In the genomic region with DNA sequence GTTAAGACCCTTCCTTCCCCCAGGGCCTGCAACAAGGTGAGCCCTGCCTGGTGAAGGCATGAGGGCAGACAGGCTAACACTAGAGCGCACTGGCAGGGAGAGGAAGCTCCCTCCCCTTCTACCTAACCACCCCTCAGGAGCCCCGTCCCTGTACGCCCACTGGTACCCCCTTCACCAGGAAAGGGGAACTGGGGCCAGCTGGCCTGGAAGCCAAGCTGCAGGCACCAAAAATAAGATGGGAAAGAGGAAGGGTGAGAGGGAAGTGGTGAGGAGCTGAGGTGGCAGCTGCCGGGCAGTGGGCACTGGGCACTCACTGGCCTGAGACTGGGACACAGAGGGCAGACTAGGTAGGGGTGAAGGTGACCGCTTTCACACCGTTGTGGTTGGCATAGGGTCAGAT, we compare ENCODE assay signal across 10 mouse cellular contexts. TPM values are rescaled to one million over a fixed set of nuclear protein-coding genes. Genes with fewer than 3 reads are reported as not detected.
A peak's percentile ranks its signal among the peaks of the same experiment; 100 is the strongest.
DNase-seq lines count a peak whose midpoint lies in the region; ATAC-seq lines count a peak whose summit lies in the region.
"Had no signal": no experiment of that assay in that cellular context is flagged by ENCODE, and none has a peak within 500 bp of the region (broad histone marks: within the 10 kb centered on the region; RNA-seq: fewer than 3 reads in every experiment).

No protein-coding gene starts in this region.

- ATAC-seq in hindbrain, embryonic 14.5 days (ENCODE audit: low FRiP score), result no peak

- peaks cover 12% of the 10 kb centered on the region for H3K4me1 ChIP-seq in hindbrain, embryonic 10.5 days (replicated peaks)
- no peaks in the 10 kb centered on the region for H3K4me1 ChIP-seq in hindbrain, embryonic 14.5 days (replicated peaks; ENCODE audit: control insufficient read depth, insufficient read depth, low read length)
- H3K4me1 ChIP-seq in brown adipose tissue, adult 24 weeks (ENCODE audit: control insufficient read depth, insufficient read depth, insufficient read length, low read length), result no peaks in the 10 kb centered on the region
- H3K4me1 ChIP-seq: hindbrain, embryonic 15.5 days had no signal

- no peaks in the 10 kb centered on the region for H3K27me3 ChIP-seq in hindbrain, embryonic 10.5 days (ENCODE audit: insufficient read depth, poor library complexity, severe bottlenecking)
- H3K27me3 ChIP-seq in hindbrain, embryonic 14.5 days (ENCODE audit: control insufficient read depth, insufficient read depth, low read length), result no peaks in the 10 kb centered on the region
- H3K27me3 ChIP-seq: hindbrain, embryonic 15.5 days had no signal

- peak overlapping the region; percentile 13; the same call in 1 of the 2 replicates for H3K27ac ChIP-seq in hindbrain, embryonic 10.5 days
- no peak overlapping the region for H3K27ac ChIP-seq in hindbrain, embryonic 14.5 days
- peak overlapping the region; percentile 58 for H3K27ac ChIP-seq in brown adipose tissue, adult 24 weeks (replicated peaks; ENCODE audit: low read depth, low read length)
- H3K27ac ChIP-seq: hindbrain, embryonic 15.5 days had no signal

- no peak for DNase-seq in hindbrain, embryonic 10.5 days (ENCODE audit: low spot score)
- DNase-seq in hindbrain, embryonic 14.5 days (ENCODE audit: low spot score), result no peak
- DNase-seq in 416B (ENCODE audit: low read depth), result peak; percentile 38
- DNase-seq in lung, postnatal 36 days, result peak; percentile 56
- no peak for DNase-seq in retina, embryonic 14.5 days (ENCODE audit: low spot score)
- no peak for DNase-seq in ovary, postnatal 36 days (ENCODE audit: low spot score)
- DNase-seq in cerebellum, postnatal 10 days, result no peak
- DNase-seq: kidney, postnatal 14 days had no signal

- no peak overlapping the region for H3K4me3 ChIP-seq in hindbrain, embryonic 10.5 days
- no peak overlapping the region for H3K4me3 ChIP-seq in hindbrain, embryonic 14.5 days (replicated peaks; ENCODE audit: low read length)
- H3K4me3 ChIP-seq in brown adipose tissue, adult 24 weeks (ENCODE audit: insufficient read depth, low read depth, low read length), result peak overlapping the region; percentile 42
- H3K4me3 ChIP-seq: hindbrain, embryonic 15.5 days had no signal

- WGBS in hindbrain, embryonic 10.5 days, result 88% methylated on average over 6 of the region's 6 CpGs
- 85% methylated on average over 6 of the region's 6 CpGs for WGBS in hindbrain, embryonic 14.5 days

- no peaks in the 10 kb centered on the region for H3K36me3 ChIP-seq in hindbrain, embryonic 10.5 days
- H3K36me3 ChIP-seq in hindbrain, embryonic 14.5 days (replicated peaks; ENCODE audit: control insufficient read depth, insufficient read depth), result no peaks in the 10 kb centered on the region
- H3K36me3 ChIP-seq: hindbrain, embryonic 15.5 days had no signal

- no peak overlapping the region for H3K4me2 ChIP-seq in hindbrain, embryonic 14.5 days (replicated peaks)
- H3K4me2 ChIP-seq: hindbrain, embryonic 15.5 days had no signal

- no peaks in the 10 kb centered on the region for H3K9me3 ChIP-seq in hindbrain, embryonic 10.5 days
- no peaks in the 10 kb centered on the region for H3K9me3 ChIP-seq in hindbrain, embryonic 14.5 days (ENCODE audit: control insufficient read depth, low read length)
- H3K9me3 ChIP-seq: hindbrain, embryonic 15.5 days had no signal

- H3K9ac ChIP-seq in hindbrain, embryonic 14.5 days, result no peak overlapping the region
- H3K9ac ChIP-seq: hindbrain, embryonic 15.5 days had no signal

RNA-seq across cellular contexts. Expression of gene Cyth4, which starts 2.3 kb away (rescaled TPM):
- 4.9 and 8.1 TPM in 2 replicates for polyA plus RNA-seq in hindbrain, embryonic 10.5 days (2016; fragmentation: Nextera tagmentation; extraction: Ambion mirVana)
- 2.5 and 3.8 TPM in 2 replicates for polyA plus RNA-seq in hindbrain, embryonic 14.5 days (2014; fragmentation: Nextera tagmentation; extraction: Ambion mirVana)
- polyA plus RNA-seq in brown adipose tissue, adult 24 weeks (2012; ENCODE audit: insufficient read depth, insufficient read length, missing spikeins), result 4.9 and 6.8 TPM in 2 replicates

RNA-seq across cellular contexts. Expression of gene Rac2, which starts 26.5 kb away (rescaled TPM):
- polyA plus RNA-seq in hindbrain, embryonic 10.5 days (2016; fragmentation: Nextera tagmentation; extraction: Ambion mirVana), result 7.8 and 8.1 TPM in 2 replicates
- 6.3 and 8.1 TPM in 2 replicates for polyA plus RNA-seq in hindbrain, embryonic 14.5 days (2014; fragmentation: Nextera tagmentation; extraction: Ambion mirVana)
- polyA plus RNA-seq in brown adipose tissue, adult 24 weeks (2012; ENCODE audit: insufficient read depth, insufficient read length, missing spikeins), result 3.6 and 8.2 TPM in 2 replicates

RNA-seq across cellular contexts. Expression of gene Sstr3, which starts 54.6 kb away (rescaled TPM):
- polyA plus RNA-seq in hindbrain, embryonic 10.5 days (2016; fragmentation: Nextera tagmentation; extraction: Ambion mirVana), result 0.04 and 0.22 TPM in 2 replicates
- 0.34 and 0.64 TPM in 2 replicates for polyA plus RNA-seq in hindbrain, embryonic 14.5 days (2014; fragmentation: Nextera tagmentation; extraction: Ambion mirVana)
- polyA plus RNA-seq in brown adipose tissue, adult 24 weeks (2012; ENCODE audit: insufficient read depth, insufficient read length, missing spikeins), result not detected in 2 replicates

Comparison
In these comparisons a context has a peak if more than half of its experiments do, and no peak if none do; other contexts are left out.
1. DNase-seq: peak in 416B (single experiment) and lung, postnatal 36 days (single experiment); none in hindbrain, embryonic 10.5 days (single experiment), hindbrain, embryonic 14.5 days (single experiment), retina, embryonic 14.5 days (single experiment), ovary, postnatal 36 days (single experiment) and cerebellum, postnatal 10 days (0 of 2).